Mouse (Mus musculus) MEL-GATA-1-ER (cell line): ENCODE measurements around the gene Arl15.
"Not testable (repeated sequence)": the region's sequence is repeated elsewhere in the genome, so short reads cannot be mapped to it uniquely, and the experiment has no call there.

ENCODE experiments used
- DNase-seq: peaks from one replicate; pipeline ENCODE4 v3.0.0-alpha.2; 2012; ENCODE audit warnings: low read depth; ENCODE audit errors: extremely low read depth

The Arl15 gene

GRCm38 (mm10) chr13:113794039-113794704 is at the start of gene Arl15:
TSS of gene Arl15 (plus strand) at chr13:113794505.
- DNase-seq = peak; percentile 91

GRCm38 (mm10) chr13:113745301-113745700 is 49.0 kb upstream of the Arl15 start:
- no peak for DNase-seq

- DNase-seq = no peak
Measured at GRCm38 (mm10) chr13:113750766-113751165, 43.5 kb upstream of the Arl15 start.

DNA sequence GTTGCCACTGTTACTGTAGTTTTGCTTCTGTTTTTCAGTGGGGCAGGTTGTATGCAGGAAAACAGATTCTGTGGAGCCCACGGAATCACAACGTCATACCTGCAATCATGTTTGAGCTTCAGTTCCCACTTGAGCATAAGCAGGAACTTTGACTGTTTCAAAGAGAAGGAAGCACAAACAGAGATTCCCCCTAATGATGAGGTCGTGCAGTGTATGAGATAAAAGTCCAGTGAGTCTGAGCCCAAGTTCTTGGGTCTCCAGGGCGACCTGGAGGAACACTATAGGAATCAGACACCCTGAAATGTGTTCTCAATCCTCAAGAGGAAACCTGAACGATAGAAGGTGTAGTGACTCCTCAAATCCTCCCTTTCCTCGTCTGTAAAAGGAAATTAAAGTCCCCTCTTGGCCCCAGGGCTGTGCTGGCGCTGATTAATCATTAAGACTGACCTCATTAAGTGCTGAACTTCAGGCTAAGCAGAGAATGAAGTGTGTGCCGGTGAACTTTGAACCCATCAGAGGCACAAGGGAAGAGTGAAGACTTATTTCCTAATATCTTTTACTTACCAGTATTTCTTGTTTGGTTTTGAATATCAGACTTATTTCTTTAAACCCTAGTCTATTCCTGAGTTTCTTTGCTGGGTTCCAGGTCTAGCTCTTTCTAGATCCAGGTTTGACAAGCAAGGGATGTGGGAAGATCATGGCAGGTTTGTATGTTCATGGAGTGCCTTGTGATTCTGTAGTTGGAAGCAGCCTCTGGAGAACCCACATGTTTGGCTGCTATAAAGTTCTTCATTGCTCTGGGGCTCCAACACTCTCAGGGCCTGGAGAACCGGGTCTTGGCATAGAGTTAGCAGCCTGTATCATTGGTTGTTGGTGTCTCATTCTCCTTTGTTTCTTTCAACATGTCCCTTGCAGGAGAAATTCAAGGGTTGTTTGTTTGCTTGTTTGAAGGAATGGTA is 39.3 kb upstream of the Arl15 start:
- no peak for DNase-seq

DNA sequence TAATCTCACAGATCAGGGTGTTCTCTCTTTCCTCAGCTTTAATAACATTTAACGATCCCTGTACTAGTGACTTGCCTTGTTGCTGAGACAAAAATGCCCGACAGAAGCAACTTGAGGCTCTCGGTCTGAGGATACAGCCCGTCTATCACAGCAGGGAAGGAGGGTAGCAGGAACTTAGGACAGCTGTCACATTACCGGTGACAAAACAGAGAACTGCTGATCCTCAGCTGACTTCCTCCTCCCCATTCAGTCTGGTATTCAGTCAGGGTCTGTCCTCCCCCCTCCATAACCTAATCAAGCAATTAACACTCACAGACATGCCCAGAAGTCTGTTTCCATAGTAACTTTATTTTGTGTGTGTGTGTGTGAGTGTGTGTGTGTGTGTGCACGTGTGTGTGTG is 38.5 kb upstream of the Arl15 start:
- no peak for DNase-seq

- DNase-seq = no peak
Measured at GRCm38 (mm10) chr13:113761717-113762116, 32.6 kb upstream of the Arl15 start.

GRCm38 (mm10) chr13:113762766-113763516 is 31.4 kb upstream of the Arl15 start:
- no peak for DNase-seq

DNA sequence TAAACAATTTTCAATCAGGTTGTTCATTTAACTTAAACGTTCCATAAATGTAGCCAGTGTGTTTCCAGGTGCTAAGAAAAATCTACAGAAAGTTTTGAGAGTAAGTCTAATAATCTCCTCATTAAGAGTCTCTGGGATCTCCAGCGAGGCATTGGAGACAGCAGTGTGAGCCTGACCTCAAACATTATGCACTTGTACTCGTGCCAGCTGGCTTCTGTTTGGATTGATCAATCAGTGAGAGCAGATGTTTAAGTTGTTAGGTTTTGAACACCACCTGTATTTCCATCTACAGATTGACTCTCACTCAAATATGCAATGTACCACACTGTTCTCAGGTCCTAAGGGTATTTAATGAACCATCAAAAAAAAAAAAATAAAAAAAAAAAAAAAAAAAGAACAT is 28.9 kb upstream of the Arl15 start:
- no peak for DNase-seq

DNA sequence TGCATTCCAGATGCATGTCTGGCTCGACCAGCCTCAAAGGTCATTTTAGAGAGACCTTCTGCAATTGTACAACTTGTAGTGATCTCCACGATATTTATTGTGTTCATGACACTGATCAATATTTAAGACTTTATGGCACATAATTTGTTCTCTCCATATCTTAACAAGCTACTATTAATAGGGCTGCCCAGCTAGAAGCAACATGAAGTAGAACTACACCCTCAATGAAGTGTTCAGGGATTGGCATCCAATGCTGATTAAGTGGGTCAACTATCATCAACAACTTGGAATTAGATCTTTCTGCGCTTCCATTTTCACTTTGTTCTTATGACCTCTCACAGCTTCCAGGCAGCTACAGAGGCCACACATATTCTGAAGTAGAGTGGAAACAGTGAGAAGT is 24.5 kb upstream of the Arl15 start:
- no peak for DNase-seq

DNA sequence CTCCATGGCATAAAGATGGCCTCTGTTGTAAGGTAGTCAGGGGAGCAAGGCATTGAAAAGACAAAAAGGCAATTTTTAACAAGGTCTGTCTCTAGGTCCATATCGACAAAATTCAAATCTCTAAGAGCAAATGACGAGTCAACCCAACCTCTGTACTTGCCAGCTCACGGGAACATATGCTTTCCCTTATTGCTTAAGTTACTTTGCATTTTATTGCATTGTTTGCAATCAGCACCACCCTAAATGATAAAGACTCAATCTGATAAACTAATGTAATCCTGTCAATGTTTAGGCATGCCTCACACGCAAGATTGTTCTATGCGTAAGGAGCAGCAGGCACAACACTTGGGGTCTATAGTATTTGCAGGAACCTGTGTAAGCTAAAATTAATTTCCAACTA is 24.0 kb upstream of the Arl15 start:
- no peak for DNase-seq

- DNase-seq = no peak
Measured at GRCm38 (mm10) chr13:113771340-113771739, 23.0 kb upstream of the Arl15 start.

GRCm38 (mm10) chr13:113774799-113775198 is 19.5 kb upstream of the Arl15 start:
- no peak for DNase-seq

- no peak for DNase-seq
Measured at GRCm38 (mm10) chr13:113775244-113776140, 18.8 kb upstream of the Arl15 start.

DNA sequence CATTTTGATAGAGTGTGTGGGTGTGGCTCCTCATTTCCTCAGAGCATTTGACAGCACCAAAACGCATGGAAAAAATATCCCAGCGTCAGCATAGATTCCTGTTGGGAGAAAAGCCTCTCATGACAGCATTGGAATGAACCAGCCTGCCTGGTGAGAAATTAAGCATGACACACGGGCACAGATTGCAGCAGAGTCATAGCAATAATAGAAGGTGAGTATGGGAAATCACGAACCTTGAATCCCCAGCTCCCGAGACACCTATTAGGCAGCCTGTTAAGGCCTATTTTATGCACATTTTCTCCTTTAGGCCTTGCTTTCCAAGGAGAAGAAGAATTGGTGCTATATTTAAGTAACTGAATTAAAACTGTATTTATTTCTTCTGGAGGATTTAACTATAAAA is 8.5 kb upstream of the Arl15 start:
- no peak for DNase-seq

GRCm38 (mm10) chr13:113787136-113787535 is 7.2 kb upstream of the Arl15 start:
- no peak for DNase-seq

- not testable (repeated sequence) for DNase-seq
Measured at GRCm38 (mm10) chr13:113790016-113790415, 4.3 kb upstream of the Arl15 start.

DNA sequence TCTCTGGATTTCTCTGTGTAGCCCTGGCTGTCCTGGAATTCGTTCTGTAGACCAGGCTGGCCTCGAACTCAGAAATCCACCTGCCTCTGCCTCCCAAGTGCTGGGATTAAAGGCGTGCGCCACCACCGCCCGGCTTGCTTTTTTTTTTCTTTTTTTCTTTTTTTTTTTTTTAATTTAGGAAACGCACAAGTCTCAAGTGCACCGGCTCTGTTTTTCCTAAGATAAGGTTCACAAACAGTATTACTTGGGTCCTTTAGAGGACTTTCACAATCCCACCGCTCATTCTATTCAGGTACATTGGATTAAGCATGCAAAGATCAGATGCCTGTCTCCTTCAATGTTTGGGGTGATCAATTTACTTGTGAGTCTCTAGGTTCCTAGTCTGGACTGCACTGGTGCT is 668 bp upstream of the Arl15 start:
- DNase-seq = no peak

GRCm38 (mm10) chr13:113794705-113795655 is 675 bp downstream of the Arl15 start:
- no peak for DNase-seq

- no peak for DNase-seq
Measured at GRCm38 (mm10) chr13:113797378-113797777, 3.1 kb downstream of the Arl15 start.

GRCm38 (mm10) chr13:113799361-113799760 is 5.1 kb downstream of the Arl15 start:
- DNase-seq = no peak
